Comparison of ENCODE assay signal across 12 mouse cellular contexts in the genomic region with DNA sequence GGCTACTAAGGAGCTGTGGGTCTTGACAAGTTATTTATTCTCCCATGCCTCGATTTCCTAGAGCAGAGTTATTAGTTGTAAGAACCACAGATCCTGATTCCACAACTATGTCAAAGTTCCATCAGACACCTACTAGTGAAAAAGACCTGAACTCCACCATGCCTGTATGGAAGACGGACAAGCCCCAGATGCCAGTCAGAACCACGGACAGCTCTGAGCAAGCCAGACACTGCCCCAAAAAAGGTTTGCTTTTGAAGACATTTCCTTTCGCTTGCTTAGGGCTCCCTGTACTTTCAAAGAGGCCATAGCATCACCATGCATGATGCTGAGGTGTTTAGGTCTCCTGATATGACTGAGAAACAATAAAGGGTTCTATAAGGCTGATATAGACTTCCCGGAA.
DNase-seq lines count a peak whose midpoint lies in the region; ATAC-seq and TF ChIP-seq lines count a peak whose summit lies in the region.
"Had no signal": no experiment of that assay in that cellular context is flagged by ENCODE, and none has a peak within 500 bp of the region (broad histone marks: within the 10 kb centered on the region; RNA-seq: fewer than 3 reads in every experiment).

No protein-coding gene starts in this region.

- no peak for TF ChIP-seq POLR2A in myocyte (IDR thresholded peaks at IDR 0.05; ENCODE audit: insufficient read length, low read depth)

- H3K79me2 ChIP-seq in myocyte (ENCODE audit: control insufficient read depth, insufficient read depth), result no peaks in the 10 kb centered on the region

- WGBS in heart, postnatal 0 days, result 43% methylated on average over 5 of the region's 5 CpGs
- 68% methylated on average over 5 of the region's 5 CpGs for WGBS in neural tube, embryonic 11.5 days
- WGBS in neural tube, embryonic 15.5 days, result 78% methylated on average over 5 of the region's 5 CpGs

- ATAC-seq in heart, postnatal 0 days (ENCODE audit: insufficient read depth, low read depth), result no peak
- no peak for ATAC-seq in neural tube, embryonic 11.5 days (ENCODE audit: insufficient read depth, low FRiP score, low TSS enrichment)
- no peak for ATAC-seq in neural tube, embryonic 15.5 days (ENCODE audit: low FRiP score)
- ATAC-seq: intestine, postnatal 0 days had no signal

- intact Hi-C loops in heart, postnatal 25 days (cut with DNase I), result no loop called here

- no peaks in the 10 kb centered on the region for H3K9me3 ChIP-seq in heart, postnatal 0 days (replicated peaks; ENCODE audit: control insufficient read depth, low read length)
- H3K9me3 ChIP-seq in neural tube, embryonic 11.5 days (ENCODE audit: control insufficient read depth, low read length), result no peaks in the 10 kb centered on the region
- no peaks in the 10 kb centered on the region for H3K9me3 ChIP-seq in neural tube, embryonic 15.5 days (replicated peaks)
- H3K9me3 ChIP-seq: stomach, embryonic 15.5 days had no signal

- H3K27me3 ChIP-seq in heart, postnatal 0 days (ENCODE audit: control insufficient read depth, insufficient read depth, low read length), result no peaks in the 10 kb centered on the region
- no peaks in the 10 kb centered on the region for H3K27me3 ChIP-seq in neural tube, embryonic 11.5 days (ENCODE audit: control insufficient read depth, insufficient read depth, low read length)
- H3K27me3 ChIP-seq in neural tube, embryonic 15.5 days (replicated peaks), result no peaks in the 10 kb centered on the region
- H3K27me3 ChIP-seq in myocyte (ENCODE audit: control insufficient read depth, insufficient read depth, insufficient read length), result no peaks in the 10 kb centered on the region
- H3K27me3 ChIP-seq: stomach, embryonic 15.5 days had no signal

- H3K4me3 ChIP-seq in heart, postnatal 0 days (ENCODE audit: low read depth, low read length), result no peak overlapping the region
- H3K4me3 ChIP-seq in neural tube, embryonic 11.5 days (ENCODE audit: low read depth, low read length), result no peak overlapping the region
- H3K4me3 ChIP-seq in neural tube, embryonic 15.5 days (replicated peaks), result no peak overlapping the region
- H3K4me3 ChIP-seq in myocyte, result no peak overlapping the region
- H3K4me3 ChIP-seq: stomach, embryonic 15.5 days had no signal

- TF ChIP-seq EP300 in heart, postnatal 0 days (IDR thresholded peaks at IDR 0.05; ENCODE audit: low read depth), result no peak

- H3K27ac ChIP-seq in heart, postnatal 0 days (ENCODE audit: low read depth), result no peak overlapping the region
- H3K27ac ChIP-seq in neural tube, embryonic 11.5 days (ENCODE audit: low read depth, low read length), result no peak overlapping the region
- H3K27ac ChIP-seq in neural tube, embryonic 15.5 days (replicated peaks), result no peak overlapping the region
- H3K27ac ChIP-seq: stomach, embryonic 15.5 days had no signal

- no peak overlapping the region for H3K9ac ChIP-seq in heart, postnatal 0 days (replicated peaks; ENCODE audit: low read depth, low read length)
- H3K9ac ChIP-seq in neural tube, embryonic 11.5 days (ENCODE audit: low read length), result no peak overlapping the region
- no peak overlapping the region for H3K9ac ChIP-seq in neural tube, embryonic 15.5 days (replicated peaks)
- H3K9ac ChIP-seq: stomach, embryonic 15.5 days had no signal

- DNase-seq in heart, postnatal 0 days (ENCODE audit: low spot score), result peak; percentile 20
- no peak for DNase-seq in heart, postnatal 25 days (ENCODE audit: low spot score)
- peak; percentile 21 for DNase-seq in neural tube, embryonic 11.5 days (ENCODE audit: low spot score)
- DNase-seq in embryo, embryonic 11 days, result peak; percentile 51
- DNase-seq in lung, postnatal 25 days (ENCODE audit: low spot score), result no peak
- DNase-seq in urinary bladder, postnatal 25 days (ENCODE audit: low spot score), result no peak
- DNase-seq: adrenal gland, adult 8-10 months; cerebellum, postnatal 25 days had no signal

- H3ac ChIP-seq in myocyte (ENCODE audit: control insufficient read depth, insufficient read length), result no peak overlapping the region

- H3K4me2 ChIP-seq in heart, postnatal 0 days (ENCODE audit: low read depth, low read length), result no peak overlapping the region
- no peak overlapping the region for H3K4me2 ChIP-seq in neural tube, embryonic 11.5 days (ENCODE audit: low read depth)
- H3K4me2 ChIP-seq in neural tube, embryonic 15.5 days, result no peak overlapping the region
- H3K4me2 ChIP-seq in myocyte (ENCODE audit: low read depth), result no peak overlapping the region
- H3K4me2 ChIP-seq: stomach, embryonic 15.5 days had no signal

- no peak for TF ChIP-seq CTCF in heart, postnatal 0 days (IDR thresholded peaks at IDR 0.05; ENCODE audit: low read depth)

- no peaks in the 10 kb centered on the region for H3K36me3 ChIP-seq in heart, postnatal 0 days (replicated peaks; ENCODE audit: control insufficient read depth, insufficient read depth, low read length)
- no peaks in the 10 kb centered on the region for H3K36me3 ChIP-seq in neural tube, embryonic 11.5 days (ENCODE audit: control insufficient read depth, insufficient read depth, low read length)
- no peaks in the 10 kb centered on the region for H3K36me3 ChIP-seq in neural tube, embryonic 15.5 days
- no peaks in the 10 kb centered on the region for H3K36me3 ChIP-seq in myocyte (ENCODE audit: control insufficient read depth, insufficient read depth)
- H3K36me3 ChIP-seq: stomach, embryonic 15.5 days had no signal

- no peaks in the 10 kb centered on the region for H3K4me1 ChIP-seq in heart, postnatal 0 days (ENCODE audit: control insufficient read depth, insufficient read depth)
- no peaks in the 10 kb centered on the region for H3K4me1 ChIP-seq in neural tube, embryonic 11.5 days (ENCODE audit: control insufficient read depth, insufficient read depth, low read length)
- H3K4me1 ChIP-seq in neural tube, embryonic 15.5 days, result no peaks in the 10 kb centered on the region
- H3K4me1 ChIP-seq: stomach, embryonic 15.5 days had no signal

TF ChIP-seq in myocyte, 11 proteins besides CTCF, POLR2A, EP300 and RAD21:
- TF ChIP-seq E2F4 (IDR thresholded peaks at IDR 0.05; ENCODE audit: insufficient read depth), result no peak
- peak; percentile 53 for TF ChIP-seq REST (IDR thresholded peaks at IDR 0.05; ENCODE audit: insufficient read depth, insufficient read length)
- TF ChIP-seq TCF12 (IDR thresholded peaks at IDR 0.05; ENCODE audit: insufficient read depth, poor library complexity, severe bottlenecking), result no peak

Comparison
In these comparisons a context has a peak if more than half of its experiments do, and no peak if none do; other contexts are left out.
1. DNase-seq: peak in heart, postnatal 0 days (single experiment), neural tube, embryonic 11.5 days (single experiment) and embryo, embryonic 11 days (single experiment); none in heart, postnatal 25 days (single experiment), lung, postnatal 25 days (single experiment) and urinary bladder, postnatal 25 days (single experiment).